Mouse (Mus musculus): ENCODE data around the gene Parg. TPM values are rescaled to one million over a fixed set of nuclear protein-coding genes. Genes with fewer than 3 reads are reported as not detected.
A peak's percentile ranks its signal among the peaks of the same experiment; 100 is the strongest.
"Not testable (repeated sequence)": the region's sequence is repeated elsewhere in the genome, so short reads cannot be mapped to it uniquely, and the experiment has no call there.

The Parg gene
- polyA plus RNA-seq, 1 experiment from 2014 or later: 15.2 TPM

- peaks cover 15% of the 10 kb centered on the region for H3K36me3 ChIP-seq (ENCODE audit: control insufficient read depth, insufficient read depth, low read length)
- H3K27ac ChIP-seq (replicated peaks): no peak overlapping the region
- DNase-seq (ENCODE audit: low spot score) (no peak), ATAC-seq (ENCODE audit: low FRiP score, low TSS enrichment) (no peak)
- no peak overlapping the region for H3K4me2 ChIP-seq (replicated peaks; ENCODE audit: low read depth)
- TF ChIP-seq CTCF (IDR thresholded peaks at IDR 0.05; ENCODE audit: low read depth): no peak
- no peak for TF ChIP-seq EP300 (optimal IDR thresholded peaks at IDR 0.05)
- H3K27me3 ChIP-seq (ENCODE audit: control insufficient read depth, insufficient read depth, low read length): no peaks in the 10 kb centered on the region
- H3K9me3 ChIP-seq (ENCODE audit: control insufficient read depth, low read length): no peaks in the 10 kb centered on the region
- no peak overlapping the region for H3K9ac ChIP-seq (ENCODE audit: low read length)
- 93% methylated on average over 4 of the region's 4 CpGs for WGBS
- H3K4me3 ChIP-seq (ENCODE audit: low read depth, low read length): no peak overlapping the region
- H3K4me1 ChIP-seq (replicated peaks; ENCODE audit: control insufficient read depth, insufficient read depth): no peaks in the 10 kb centered on the region
Measured at GRCm38 (mm10) chr14:32183846-32184245, 17.9 kb upstream of the Parg start.

- Histone ChIP-seq H3K27ac (replicated peaks) (no peak overlapping the region), H3K36me3 (ENCODE audit: control insufficient read depth, insufficient read depth, low read length) (peaks cover 10% of the 10 kb centered on the region; the same call in 1 of the 2 replicates), H3K9ac (ENCODE audit: low read length) (no peak overlapping the region), H3K9me3 (ENCODE audit: control insufficient read depth, low read length) (no peaks in the 10 kb centered on the region), H3K27me3 (ENCODE audit: control insufficient read depth, insufficient read depth, low read length) (no peaks in the 10 kb centered on the region), H3K4me2 (replicated peaks; ENCODE audit: low read depth) (no peak overlapping the region), H3K4me3 (ENCODE audit: low read depth, low read length) (no peak overlapping the region), H3K4me1 (replicated peaks; ENCODE audit: control insufficient read depth, insufficient read depth) (no peaks in the 10 kb centered on the region)
- peak; percentile 77 for ATAC-seq (ENCODE audit: low FRiP score, low TSS enrichment)
- 69% methylated on average over 6 of the region's 6 CpGs for WGBS
- no peak for DNase-seq (ENCODE audit: low spot score)
- TF ChIP-seq EP300 (optimal IDR thresholded peaks at IDR 0.05) (no peak), CTCF (IDR thresholded peaks at IDR 0.05; ENCODE audit: low read depth) (no peak)
Measured at GRCm38 (mm10) chr14:32190627-32191391, 10.9 kb upstream of the Parg start.

GRCm38 (mm10) chr14:32191926-32192325, 9.8 kb upstream of the Parg start:
- H3K4me1 ChIP-seq (replicated peaks; ENCODE audit: control insufficient read depth, insufficient read depth): no peaks in the 10 kb centered on the region
- H3K36me3 ChIP-seq (ENCODE audit: control insufficient read depth, insufficient read depth, low read length): peaks cover 10% of the 10 kb centered on the region; the same call in 1 of the 2 replicates
- DNase-seq (ENCODE audit: low spot score) (no peak), ATAC-seq (ENCODE audit: low FRiP score, low TSS enrichment) (peak; percentile 34; the same call in 1 of the 2 replicates)
- no peak overlapping the region for H3K4me2 ChIP-seq (replicated peaks; ENCODE audit: low read depth)
- no peaks in the 10 kb centered on the region for H3K9me3 ChIP-seq (ENCODE audit: control insufficient read depth, low read length)
- WGBS: 88% methylated on average over 5 of the region's 5 CpGs
- H3K27me3 ChIP-seq (ENCODE audit: control insufficient read depth, insufficient read depth, low read length): no peaks in the 10 kb centered on the region
- TF ChIP-seq EP300 (optimal IDR thresholded peaks at IDR 0.05) (no peak), CTCF (IDR thresholded peaks at IDR 0.05; ENCODE audit: low read depth) (no peak)
- no peak overlapping the region for H3K27ac ChIP-seq (replicated peaks)
- H3K9ac ChIP-seq (ENCODE audit: low read length): no peak overlapping the region
- H3K4me3 ChIP-seq (ENCODE audit: low read depth, low read length): no peak overlapping the region

DNA sequence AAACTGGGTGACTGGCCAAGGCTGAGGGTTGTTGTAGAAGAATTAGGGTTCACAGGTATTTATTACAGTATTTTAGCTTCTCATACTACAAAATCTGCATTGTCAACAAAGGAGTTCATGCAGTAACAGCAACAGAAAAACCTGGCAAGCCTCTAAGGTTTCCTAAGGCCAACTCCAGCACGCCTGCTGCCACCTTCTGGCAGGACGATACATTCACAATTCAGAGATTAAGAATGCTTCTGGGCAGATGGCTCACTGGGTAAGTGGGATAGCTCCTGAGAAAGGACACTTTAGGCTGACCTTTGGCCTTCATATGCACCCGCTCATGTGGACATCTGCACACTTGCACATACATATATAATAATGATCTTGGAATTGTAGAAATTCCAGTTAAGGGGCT, 9.3 kb upstream of the Parg start:
- H3K36me3 ChIP-seq (ENCODE audit: control insufficient read depth, insufficient read depth, low read length): peaks cover 10% of the 10 kb centered on the region; the same call in 1 of the 2 replicates
- DNase-seq (ENCODE audit: low spot score) (peak; percentile 75), ATAC-seq (ENCODE audit: low FRiP score, low TSS enrichment) (peak; percentile 62)
- H3K9me3 ChIP-seq (ENCODE audit: control insufficient read depth, low read length): no peaks in the 10 kb centered on the region
- no peaks in the 10 kb centered on the region for H3K4me1 ChIP-seq (replicated peaks; ENCODE audit: control insufficient read depth, insufficient read depth)
- TF ChIP-seq CTCF (IDR thresholded peaks at IDR 0.05; ENCODE audit: low read depth) (peak; percentile 83), EP300 (optimal IDR thresholded peaks at IDR 0.05) (no peak)
- H3K9ac ChIP-seq (ENCODE audit: low read length): no peak overlapping the region
- 35% methylated on average over 3 of the region's 3 CpGs for WGBS
- no peak overlapping the region for H3K4me3 ChIP-seq (ENCODE audit: low read depth, low read length)
- no peaks in the 10 kb centered on the region for H3K27me3 ChIP-seq (ENCODE audit: control insufficient read depth, insufficient read depth, low read length)
- H3K4me2 ChIP-seq (replicated peaks; ENCODE audit: low read depth): no peak overlapping the region
- H3K27ac ChIP-seq (replicated peaks): no peak overlapping the region

GRCm38 (mm10) chr14:32193557-32193956, 8.2 kb upstream of the Parg start:
- not testable (repeated sequence) for H3K4me2 ChIP-seq (replicated peaks; ENCODE audit: low read depth); H3K4me3 ChIP-seq (ENCODE audit: low read depth, low read length); H3K9me3 ChIP-seq (ENCODE audit: control insufficient read depth, low read length); H3K27ac ChIP-seq (replicated peaks); DNase-seq (ENCODE audit: low spot score); H3K9ac ChIP-seq (ENCODE audit: low read length); ATAC-seq (ENCODE audit: low FRiP score, low TSS enrichment); H3K4me1 ChIP-seq (replicated peaks; ENCODE audit: control insufficient read depth, insufficient read depth); H3K27me3 ChIP-seq (ENCODE audit: control insufficient read depth, insufficient read depth, low read length)
- peak; percentile 36; the same call in 1 of the 2 replicates for TF ChIP-seq CTCF (IDR thresholded peaks at IDR 0.05; ENCODE audit: low read depth)
- H3K36me3 ChIP-seq (ENCODE audit: control insufficient read depth, insufficient read depth, low read length): peaks cover 13% of the 10 kb centered on the region; the same call in 1 of the 2 replicates
- 75% methylated on average over 5 of the region's 5 CpGs for WGBS

GRCm38 (mm10) chr14:32201354-32201753, 395 bp upstream of the Parg start:
- no peak for TF ChIP-seq EP300 (optimal IDR thresholded peaks at IDR 0.05)
- no peak for TF ChIP-seq CTCF (IDR thresholded peaks at IDR 0.05; ENCODE audit: low read depth)
- Histone ChIP-seq H3K9ac (ENCODE audit: low read length) (peak overlapping the region; percentile 96), H3K4me3 (ENCODE audit: low read depth, low read length) (peak overlapping the region; percentile 99), H3K27ac (replicated peaks) (peak overlapping the region; percentile 78), H3K9me3 (ENCODE audit: control insufficient read depth, low read length) (no peaks in the 10 kb centered on the region), H3K4me1 (replicated peaks; ENCODE audit: control insufficient read depth, insufficient read depth) (no peaks in the 10 kb centered on the region), H3K36me3 (ENCODE audit: control insufficient read depth, insufficient read depth, low read length) (0 out of 2 replicates have a peak, but pooled peaks cover 5% of the 10 kb centered on the region), H3K4me2 (replicated peaks; ENCODE audit: low read depth) (peak overlapping the region; percentile 73), H3K27me3 (ENCODE audit: control insufficient read depth, insufficient read depth, low read length) (no peaks in the 10 kb centered on the region)
- WGBS: under 1% methylated on average over 19 of the region's 26 CpGs
- DNase-seq (ENCODE audit: low spot score) (peak; percentile 47), ATAC-seq (ENCODE audit: low FRiP score, low TSS enrichment) (peak; percentile 52)

All from stomach, postnatal 0 days (tissue).